ENCODE assay signal across 25 mouse cellular contexts in genomic region chr11:21220754-21221153, GRCm38 (mm10). TPM values are rescaled to one million over a fixed set of nuclear protein-coding genes. Genes with fewer than 3 reads are reported as not detected.
DNase-seq lines count a peak whose midpoint lies in the region; ATAC-seq and TF ChIP-seq lines count a peak whose summit lies in the region.
"Had no signal": no experiment of that assay in that cellular context is flagged by ENCODE, and none has a peak within 500 bp of the region (broad histone marks: within the 10 kb centered on the region; RNA-seq: fewer than 3 reads in every experiment).

No protein-coding gene starts in this region.

- in situ Hi-C loops in CH12.LX (cut with MboI; ENCODE audit: low pct_ligation_motif_present, low pct_unique_long_range_greater_than_20kb, low sequenced_read_pairs): no loop called here

- dilution Hi-C loops in CH12.LX (cut with MboI; ENCODE audit: extremely low pct_ligation_motif_present, extremely low pct_unique_long_range_greater_than_20kb, low sequenced_read_pairs): no loop called here

- no peak for DNase-seq in CH12.LX (ENCODE audit: extremely low read depth)
- DNase-seq in c-Kit-positive CD71-positive TER-119-positive erythroid progenitor cells, embryonic 14.5 days (ENCODE audit: low spot score): peak; percentile 63
- no peak for DNase-seq in hindbrain, embryonic 14.5 days (ENCODE audit: low spot score)
- no peak for DNase-seq in gastrocnemius, postnatal 4 days (ENCODE audit: low spot score in 2 of 2)
- DNase-seq in cerebellum, adult 9-10 months: no peak
- DNase-seq: adrenal gland, postnatal 14 days; cerebellum, adult 18-20 months; gastrocnemius, postnatal 10 days; heart, postnatal 10 days; lung, adult 2 months; right cerebral cortex, postnatal 25 days; thymus, adult 18-20 months; thymus, postnatal 4 days had no signal

- TF ChIP-seq CTCF in CH12.LX (conservative IDR thresholded peaks at IDR 0.05 in 1 of 2, IDR thresholded peaks at IDR 0.05 in 1 of 2; ENCODE audit: low read depth in 2 of 2, low read length in 2 of 2): no peak

- WGBS in hindbrain, embryonic 14.5 days: 74% methylated on average over 2 of the region's 2 CpGs
- WGBS in heart, embryonic 11.5 days (ENCODE audit: insufficient replicate concordance): 62% methylated on average over 2 of the region's 2 CpGs

- H3K79me2 ChIP-seq in CH12.LX (replicated peaks; ENCODE audit: control insufficient read depth, extremely low read depth, insufficient read depth, poor library complexity, severe bottlenecking): no peaks in the 10 kb centered on the region

- peak; percentile 76 for TF ChIP-seq EP300 in CH12.LX (IDR thresholded peaks at IDR 0.05; ENCODE audit: low read length)

- H3K4me2 ChIP-seq in CH12.LX (ENCODE audit: insufficient read depth, low read depth, poor library complexity, severe bottlenecking): no peak overlapping the region
- H3K4me2 ChIP-seq in hindbrain, embryonic 14.5 days (replicated peaks): no peak overlapping the region
- H3K4me2 ChIP-seq in heart, embryonic 11.5 days: no peak overlapping the region
- H3K4me2 ChIP-seq: forebrain, embryonic 13.5 days; hindbrain, embryonic 12.5 days; midbrain, embryonic 15.5 days had no signal

- peaks cover 39 to 50% of the 10 kb centered on the region in 2 experiments for H3K4me1 ChIP-seq in CH12.LX (ENCODE audit: control insufficient read depth in 1 of 2, insufficient read depth in 2 of 2)
- H3K4me1 ChIP-seq in hindbrain, embryonic 14.5 days (replicated peaks; ENCODE audit: control insufficient read depth, insufficient read depth, low read length): no peaks in the 10 kb centered on the region
- no peaks in the 10 kb centered on the region for H3K4me1 ChIP-seq in heart, embryonic 11.5 days (ENCODE audit: control insufficient read depth, insufficient read depth, low read length)
- H3K4me1 ChIP-seq: embryonic facial prominence, embryonic 10.5 days; forebrain, embryonic 13.5 days; heart, embryonic 10.5 days; hindbrain, embryonic 12.5 days; midbrain, embryonic 15.5 days had no signal

- no peak overlapping the region for H3K4me3 ChIP-seq in CH12.LX (replicated peaks in 1 of 3; ENCODE audit: low read depth in 2 of 3, low read length in 2 of 3, poor library complexity in 1 of 3)
- no peak overlapping the region for H3K4me3 ChIP-seq in hindbrain, embryonic 14.5 days (replicated peaks; ENCODE audit: low read length)
- no peak overlapping the region for H3K4me3 ChIP-seq in heart, embryonic 11.5 days (ENCODE audit: low read depth, low read length)
- H3K4me3 ChIP-seq: embryonic facial prominence, embryonic 10.5 days; forebrain, embryonic 13.5 days; heart, embryonic 10.5 days; hindbrain, embryonic 12.5 days; midbrain, embryonic 15.5 days; myocyte had no signal

- TF ChIP-seq POLR2A in CH12.LX (IDR thresholded peaks at IDR 0.05; ENCODE audit: low read depth, low read length): no peak

- no peaks in the 10 kb centered on the region for H3K9me3 ChIP-seq in CH12.LX (replicated peaks; ENCODE audit: low read length)
- no peaks in the 10 kb centered on the region for H3K9me3 ChIP-seq in hindbrain, embryonic 14.5 days (ENCODE audit: control insufficient read depth, low read length)
- no peaks in the 10 kb centered on the region for H3K9me3 ChIP-seq in heart, embryonic 11.5 days (replicated peaks; ENCODE audit: control insufficient read depth, low read length)
- H3K9me3 ChIP-seq: embryonic facial prominence, embryonic 10.5 days; forebrain, embryonic 13.5 days; heart, embryonic 10.5 days; hindbrain, embryonic 12.5 days; midbrain, embryonic 15.5 days had no signal

- H3K27me3 ChIP-seq in CH12.LX (replicated peaks): no peaks in the 10 kb centered on the region
- no peaks in the 10 kb centered on the region for H3K27me3 ChIP-seq in hindbrain, embryonic 14.5 days (ENCODE audit: control insufficient read depth, insufficient read depth, low read length)
- no peaks in the 10 kb centered on the region for H3K27me3 ChIP-seq in heart, embryonic 11.5 days (ENCODE audit: control insufficient read depth, insufficient read depth, low read length)
- H3K27me3 ChIP-seq: forebrain, embryonic 13.5 days; hindbrain, embryonic 12.5 days; midbrain, embryonic 15.5 days; Patski had no signal

- no peak overlapping the region for H3K9ac ChIP-seq in CH12.LX (ENCODE audit: insufficient read depth, low read depth)
- H3K9ac ChIP-seq in hindbrain, embryonic 14.5 days: no peak overlapping the region
- no peak overlapping the region for H3K9ac ChIP-seq in heart, embryonic 11.5 days (ENCODE audit: low read depth, low read length)
- H3K9ac ChIP-seq: forebrain, embryonic 13.5 days; hindbrain, embryonic 12.5 days; midbrain, embryonic 15.5 days had no signal

- no peak overlapping the region for H3K27ac ChIP-seq in CH12.LX (ENCODE audit: insufficient read depth, low read depth)
- H3K27ac ChIP-seq in hindbrain, embryonic 14.5 days: no peak overlapping the region
- H3K27ac ChIP-seq in heart, embryonic 11.5 days (ENCODE audit: low read depth, low read length): no peak overlapping the region
- H3K27ac ChIP-seq: embryonic facial prominence, embryonic 10.5 days; forebrain, embryonic 13.5 days; heart, embryonic 10.5 days; hindbrain, embryonic 12.5 days; macrophage; midbrain, embryonic 15.5 days had no signal

- no peaks in the 10 kb centered on the region for H3K36me3 ChIP-seq in CH12.LX (replicated peaks in 1 of 2; ENCODE audit: control insufficient read depth in 1 of 2, insufficient read depth in 1 of 2, low read length in 1 of 2)
- H3K36me3 ChIP-seq in hindbrain, embryonic 14.5 days (replicated peaks; ENCODE audit: control insufficient read depth, insufficient read depth): no peaks in the 10 kb centered on the region
- H3K36me3 ChIP-seq in heart, embryonic 11.5 days (ENCODE audit: control insufficient read depth, insufficient read depth, low read length): no peaks in the 10 kb centered on the region
- H3K36me3 ChIP-seq: embryonic facial prominence, embryonic 10.5 days; heart, embryonic 10.5 days; hindbrain, embryonic 12.5 days; midbrain, embryonic 15.5 days had no signal

- no peak for TF ChIP-seq RAD21 in CH12.LX (IDR thresholded peaks at IDR 0.05; ENCODE audit: low read depth, low read length)

- ATAC-seq in inflammation-experienced regulatory T-cells, adult 6 months: peak; percentile 63
- ATAC-seq in megakaryocyte progenitor cell, adult 5-6 weeks (replicated peaks; ENCODE audit: poor library complexity): peak; percentile 32
- no peak for ATAC-seq in hindbrain, embryonic 14.5 days (ENCODE audit: low FRiP score)
- no peak for ATAC-seq in heart, embryonic 11.5 days (replicated peaks; ENCODE audit: insufficient number of reproducible peaks, low FRiP score, low TSS enrichment)
- ATAC-seq: forebrain, embryonic 13.5 days; intestine, embryonic 16.5 days; midbrain, embryonic 15.5 days; Patski had no signal

TF ChIP-seq in CH12.LX, 34 proteins besides CTCF, POLR2A, EP300 and RAD21:
- TF ChIP-seq IRF4 (IDR thresholded peaks at IDR 0.05; ENCODE audit: low read depth, low read length): peak; percentile 71; the same call in 1 of the 2 replicates
- no peak for TF ChIP-seq MAFK (IDR thresholded peaks at IDR 0.05; ENCODE audit: insufficient replicate concordance, low read length)
- TF ChIP-seq HCFC1 (IDR thresholded peaks at IDR 0.05; ENCODE audit: low read depth, low read length): no peak
- peak; percentile 73; the same call in 1 of the 2 replicates for TF ChIP-seq MYC (IDR thresholded peaks at IDR 0.05; ENCODE audit: low read depth, low read length)
- TF ChIP-seq ELF1 (IDR thresholded peaks at IDR 0.05; ENCODE audit: low read depth, low read length): no peak
- TF ChIP-seq POLR2AphosphoS2 (IDR thresholded peaks at IDR 0.05; ENCODE audit: low read depth, low read length): no peak
- TF ChIP-seq ZKSCAN1 (IDR thresholded peaks at IDR 0.05; ENCODE audit: borderline replicate concordance, low read depth, low read length): no peak
- peak; percentile 58; the same call in 1 of the 2 replicates for TF ChIP-seq JUN (IDR thresholded peaks at IDR 0.05; ENCODE audit: insufficient read depth, low read depth, low read length)
- no peak for TF ChIP-seq E2F4 (IDR thresholded peaks at IDR 0.05; ENCODE audit: insufficient replicate concordance, low read depth, low read length)
- no peak for TF ChIP-seq BHLHE40 (IDR thresholded peaks at IDR 0.05; ENCODE audit: low read depth, low read length)
- TF ChIP-seq ETS1 (conservative IDR thresholded peaks at IDR 0.05; ENCODE audit: low read depth, low read length): peak; percentile 33; the same call in 1 of the 2 replicates
- TF ChIP-seq MAX (IDR thresholded peaks at IDR 0.05; ENCODE audit: low read length): no peak
- peak; percentile 66 for TF ChIP-seq JUND (conservative IDR thresholded peaks at IDR 0.05; ENCODE audit: low read depth, low read length)

RNA-seq across cellular contexts. Expression of gene Vps54, which starts 18.3 kb away (rescaled TPM):
- total RNA-seq in CH12.LX (2012; rRNA removed): 20.4 and 24.7 TPM in 2 replicates
- 37.5 and 43.5 TPM in 2 replicates for total RNA-seq in CH12.LX (2014; rRNA removed)
- polyA plus RNA-seq in CH12.LX (2012; ENCODE audit: insufficient read length, low read depth): 22.7 and 22.9 TPM in 2 replicates
- 10 to 100 TPM; 79.9 to 99.7 (median 94.7) TPM for polyA plus RNA-seq in inflammation-experienced regulatory T-cells, adult 6 months (2017; shearing (Covaris generic))
- total RNA-seq in megakaryocyte progenitor cell, adult 5-6 weeks (2015): 31.4 TPM in 2 replicates
- 36.8 and 59.3 TPM in 2 replicates for total RNA-seq in megakaryocyte progenitor cell, adult 5-6 weeks (2017)
- 13.3 and 14.9 TPM in 2 replicates for polyA plus RNA-seq in hindbrain, embryonic 14.5 days (2014; fragmentation: Nextera tagmentation; extraction: Ambion mirVana)
- total RNA-seq in gastrocnemius, postnatal 4 days (2021): 10 to 100 TPM; 23.4 to 29.1 TPM
- 10.4 and 12.6 TPM in 2 replicates for polyA plus RNA-seq in heart, embryonic 11.5 days (2014; fragmentation: Nextera tagmentation; extraction: Ambion mirVana)

Comparison
In these comparisons a context has a peak if more than half of its experiments do, and no peak if none do; other contexts are left out.
1. ATAC-seq: peak in inflammation-experienced regulatory T-cells, adult 6 months (single experiment) and megakaryocyte progenitor cell, adult 5-6 weeks (single experiment); none in hindbrain, embryonic 14.5 days (single experiment) and heart, embryonic 11.5 days (single experiment).